Mouse (Mus musculus) Muller cell, postnatal 12 days (primary cell): ENCODE results near the gene AI593442.
A peak's percentile ranks its signal among the peaks of the same experiment; 100 is the strongest.

Experiments used
- DNase-seq: peaks from one replicate; pipeline ENCODE4 v3.0.0-alpha.2; 2015; ENCODE audit errors: inconsistent ontology term

AI593442 gene

GRCm38 (mm10) chr9:52679362-52679947, at the start of gene AI593442:
AI593442 (minus strand) TSS chr9:52679780.
- DNase-seq, result peak; percentile 65

GRCm38 (mm10) chr9:52728806-52729205, 49.2 kb upstream of the AI593442 start:
- DNase-seq, result no peak

- peak; percentile 13 for DNase-seq
These were observed 43.0 kb upstream of the AI593442 start for GRCm38 (mm10) chr9:52722626-52723025.

GRCm38 (mm10) chr9:52719562-52719961, 40.0 kb upstream of the AI593442 start:
- DNase-seq, result no peak

GRCm38 (mm10) chr9:52680036-52680435, 456 bp upstream of the AI593442 start:
- DNase-seq, result no peak

GRCm38 (mm10) chr9:52678839-52679215, 753 bp downstream of the AI593442 start:
- no peak for DNase-seq

GRCm38 (mm10) chr9:52678179-52678838, 1.3 kb downstream of the AI593442 start:
- peak; percentile 39 for DNase-seq

- peak; percentile 38 for DNase-seq
These were observed 3.0 kb downstream of the AI593442 start for GRCm38 (mm10) chr9:52676587-52676986.

- DNase-seq, result no peak
These were observed 3.6 kb downstream of the AI593442 start for GRCm38 (mm10) chr9:52675937-52676336.

- DNase-seq, result no peak
These were observed 18.2 kb downstream of the AI593442 start for GRCm38 (mm10) chr9:52661422-52661821.

GRCm38 (mm10) chr9:52650341-52650951, 29.1 kb downstream of the AI593442 start:
- DNase-seq, result no peak

- no peak for DNase-seq
These were observed 34.3 kb downstream of the AI593442 start for GRCm38 (mm10) chr9:52645312-52645711.

- no peak for DNase-seq
These were observed 35.0 kb downstream of the AI593442 start for GRCm38 (mm10) chr9:52644626-52645025.

- no peak for DNase-seq
These were observed 35.4 kb downstream of the AI593442 start for GRCm38 (mm10) chr9:52644156-52644555.

- no peak for DNase-seq
These were observed 43.6 kb downstream of the AI593442 start for GRCm38 (mm10) chr9:52635991-52636390.

- no peak for DNase-seq
These were observed 55.7 kb downstream of the AI593442 start for GRCm38 (mm10) chr9:52623926-52624325.
